Mouse (Mus musculus) midbrain, embryonic 12.5 days (tissue): ENCODE measurements around the gene Icmt. TPM values are rescaled to one million over a fixed set of nuclear protein-coding genes. Genes with fewer than 3 reads are reported as not detected.

Experiments
- ATAC-seq: fragments of 200-750 bp; cut with Nextera tagmentation; 2 replicates; pipeline ENCODE4 v1.8.0; 2017; ENCODE audit warnings: low read depth, moderate TSS enrichment, moderate library complexity; ENCODE audit not compliant: low FRiP score
- H3K27ac ChIP-seq: fragments of 300-500 bp; sonication (generic); replicated peaks from 2 replicates; pipeline ENCODE4 v1.5.1; 2016; ENCODE audit warnings: mild to moderate bottlenecking
- H3K27me3 ChIP-seq: fragments of 300-500 bp; sonication (generic); 2 replicates; pipeline ENCODE4 v1.6.1; 2016; ENCODE audit warnings: mild to moderate bottlenecking
- H3K36me3 ChIP-seq: fragments of 300-500 bp; sonication (generic); 2 replicates; pipeline ENCODE4 v1.6.1; 2016
- H3K4me1 ChIP-seq: fragments of 300-500 bp; sonication (generic); 2 replicates; pipeline ENCODE4 v1.6.1; 2016
- H3K4me2 ChIP-seq: fragments of 300-500 bp; sonication (generic); replicated peaks from 2 replicates; pipeline ENCODE4 v1.6.1; 2016; ENCODE audit warnings: mild to moderate bottlenecking, moderate library complexity
- H3K4me3 ChIP-seq: fragments of 300-500 bp; sonication (generic); 2 replicates; pipeline ENCODE4 v1.5.1; 2016; ENCODE audit warnings: mild to moderate bottlenecking
- H3K9ac ChIP-seq: fragments of 300-500 bp; sonication (generic); replicated peaks from 2 replicates; pipeline ENCODE4 v1.6.1; 2016; ENCODE audit warnings: mild to moderate bottlenecking, moderate library complexity
- H3K9me3 ChIP-seq: fragments of 300-500 bp; sonication (generic); 2 replicates; pipeline ENCODE4 v1.6.1; 2016; ENCODE audit warnings: mild to moderate bottlenecking
- WGBS: fragments of 180-500 bp; shearing (Covaris S2); methylation state at CpG from one replicate; pipeline ENCODE4 v1.1.7; 2016; 5-methylcytosine and 5-hydroxymethylcytosine counted together
- polyA plus RNA-seq: library from polyadenylated mRNA; unstranded; fragments of >200 nt; fragmentation: Nextera tagmentation; extraction: Ambion mirVana; gene quantifications from 2 replicates; pipeline ENCODE4 v1.2.1, GENCODE M21; 2016

Icmt gene
- polyA plus RNA-seq, 1 experiment from 2014 or later = 22.6 TPM

DNA sequence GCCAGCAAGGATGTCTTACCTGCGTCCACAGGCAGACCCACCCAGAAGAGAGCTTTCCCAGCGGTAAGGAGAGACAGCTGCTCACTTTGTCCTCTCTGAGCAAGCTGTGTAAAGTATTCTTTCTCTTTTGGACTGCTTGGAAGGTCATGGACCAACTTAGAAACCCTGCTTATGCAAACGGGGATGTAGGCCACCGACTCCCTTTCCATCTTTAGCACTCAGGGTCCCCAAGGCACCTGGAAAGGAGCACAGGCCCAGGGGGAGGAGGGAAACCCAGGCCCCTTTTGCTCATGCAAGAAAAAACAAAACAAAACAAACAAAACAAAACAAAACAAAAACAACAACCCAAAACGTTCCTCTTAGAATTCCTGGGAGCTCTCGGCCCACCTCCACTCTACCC lies 5.5 kb upstream of the Icmt start, which contains the start of gene Hes3:
Hes3 (minus strand) TSS at position 101 of the 400 bp plus-strand sequence.
- Histone ChIP-seq H3K9ac (peak within 1 kb of the TSS; percentile 48), H3K4me2 (peak within 1 kb of the TSS; percentile 56), H3K36me3 (no peaks in the 10 kb centered on the region), H3K27me3 (peaks cover 96% of the 10 kb centered on the region), H3K27ac (peak within 1 kb of the TSS; percentile 61), H3K9me3 (no peaks in the 10 kb centered on the region), H3K4me3 (peak within 1 kb of the TSS; percentile 28), H3K4me1 (peaks cover 69% of the 10 kb centered on the region)
- 6% methylated on average over 6 of the region's 6 CpGs for WGBS
- ATAC-seq = no peak

DNA sequence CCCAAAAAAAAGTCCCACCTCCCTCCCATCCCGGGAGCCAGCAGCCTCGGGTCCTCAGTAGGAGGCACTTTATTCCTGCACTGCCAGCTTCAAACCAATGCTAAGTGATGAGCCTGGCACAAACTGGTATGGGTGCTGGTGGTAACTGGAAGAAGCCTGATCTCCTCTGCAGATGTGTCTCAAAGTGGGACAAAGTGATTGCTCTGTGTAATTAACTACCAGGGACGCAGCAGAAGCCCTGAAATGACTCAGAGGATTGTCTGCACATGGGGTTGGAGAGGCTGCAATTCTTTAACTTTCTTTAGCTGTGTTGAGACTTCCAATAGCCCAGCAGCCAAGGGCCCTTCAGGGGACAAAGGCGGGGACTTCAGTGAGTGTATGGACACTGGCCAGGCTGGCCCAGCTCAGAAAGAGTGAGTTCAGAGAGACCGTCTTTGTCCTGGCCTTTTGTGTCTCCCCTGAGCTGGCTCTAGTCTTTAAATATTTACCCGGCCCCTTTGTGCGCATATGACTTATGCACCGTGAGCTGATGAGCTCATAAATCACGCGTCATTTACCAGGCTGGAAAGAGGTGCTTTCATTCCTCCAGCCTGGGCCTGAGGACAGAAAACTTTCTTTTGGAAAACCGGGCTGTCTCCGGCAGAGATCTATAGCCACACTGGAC lies 4.8 kb upstream of the Icmt start:
- peaks cover 89% of the 10 kb centered on the region for H3K27me3 ChIP-seq
- ATAC-seq = no peak
- H3K36me3 ChIP-seq = no peaks in the 10 kb centered on the region
- H3K9me3 ChIP-seq = no peaks in the 10 kb centered on the region
- peaks cover 64% of the 10 kb centered on the region for H3K4me1 ChIP-seq
- H3K27ac ChIP-seq = no peak overlapping the region
- no peak overlapping the region for H3K4me3 ChIP-seq
- peak overlapping the region; percentile 22 for H3K4me2 ChIP-seq
- H3K9ac ChIP-seq = 0 out of 2 replicates have a peak overlapping the region, but pooled peaks have one; percentile 20
- WGBS = 8% methylated on average over 12 of the region's 12 CpGs

- H3K27me3 ChIP-seq = peaks cover 80% of the 10 kb centered on the region
- H3K9me3 ChIP-seq = no peaks in the 10 kb centered on the region
- no peak overlapping the region for H3K4me2 ChIP-seq
- WGBS = 62% methylated on average over 10 of the region's 10 CpGs
- H3K4me3 ChIP-seq = no peak overlapping the region
- H3K36me3 ChIP-seq = no peaks in the 10 kb centered on the region
- ATAC-seq = no peak
- H3K27ac ChIP-seq = no peak overlapping the region
- H3K9ac ChIP-seq = no peak overlapping the region
- peaks cover 68% of the 10 kb centered on the region for H3K4me1 ChIP-seq
Observed at GRCm38 (mm10) chr4:152294188-152294929, 2.7 kb upstream of the Icmt start.

- peaks cover 54% of the 10 kb centered on the region for H3K4me1 ChIP-seq
Observed at GRCm38 (mm10) chr4:152295916-152296315, 1.1 kb upstream of the Icmt start.

DNA sequence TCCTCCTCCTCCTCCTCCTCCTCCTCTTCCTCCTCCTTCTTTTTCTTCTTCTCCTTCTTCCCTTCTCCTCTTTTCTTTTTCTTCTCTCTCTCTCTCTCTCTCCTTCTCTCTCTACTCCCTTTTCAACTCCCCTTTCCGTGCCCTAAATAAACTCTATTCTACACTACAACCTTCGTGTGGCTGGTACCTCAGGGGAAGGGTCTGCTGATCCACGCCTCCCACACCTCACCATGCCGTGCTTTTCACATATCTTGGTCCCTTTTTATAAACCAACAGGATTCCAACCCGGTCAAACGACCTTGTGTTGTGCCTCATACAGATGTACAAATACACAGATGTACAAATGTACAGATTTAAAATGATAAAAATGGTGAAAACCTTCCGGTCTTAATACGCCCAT lies 656 bp upstream of the Icmt start:
- Histone ChIP-seq H3K9ac (peak overlapping the region; percentile 52; the same call in 1 of the 2 replicates), H3K4me3 (peak overlapping the region; percentile 81), H3K27ac (no peak overlapping the region), H3K9me3 (no peaks in the 10 kb centered on the region), H3K36me3 (peaks cover 18% of the 10 kb centered on the region), H3K4me1 (peaks cover 49% of the 10 kb centered on the region), H3K27me3 (peaks cover 61% of the 10 kb centered on the region), H3K4me2 (peak overlapping the region; percentile 98)
- ATAC-seq = no peak
- 18% methylated on average over 8 of the region's 8 CpGs for WGBS

More at GRCm38 (mm10) chr4:152295916-152296315, 1.1 kb upstream of the Icmt start:
- no peak for ATAC-seq
- Histone ChIP-seq H3K4me2 (no peak overlapping the region), H3K4me3 (no peak overlapping the region), H3K27ac (no peak overlapping the region), H3K27me3 (peaks cover 65% of the 10 kb centered on the region), H3K9me3 (no peaks in the 10 kb centered on the region), H3K36me3 (peaks cover 13% of the 10 kb centered on the region), H3K9ac (no peak overlapping the region)
- WGBS = 63% methylated on average over 4 of the region's 4 CpGs

DNA sequence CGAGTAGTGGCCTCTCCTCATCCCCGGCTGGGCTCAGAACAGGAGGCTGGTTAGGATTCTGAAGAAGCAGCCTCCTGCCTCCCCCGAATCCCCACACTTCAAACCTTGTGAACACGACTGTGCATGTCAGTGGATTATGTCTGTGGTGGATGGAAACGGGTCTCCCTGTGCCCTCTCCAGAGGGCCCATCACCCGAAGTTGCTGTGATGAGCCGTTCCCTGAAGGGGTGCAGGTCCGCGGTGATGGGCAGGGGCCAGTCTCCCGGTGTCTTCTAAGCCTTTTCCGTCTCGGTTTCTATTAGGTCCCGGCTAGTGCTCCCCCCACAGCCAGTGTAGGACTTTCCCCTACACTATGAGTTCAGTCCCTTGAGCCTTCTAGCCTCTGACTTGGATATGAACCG lies 1.8 kb downstream of the Icmt start:
- Histone ChIP-seq H3K4me3 (0 out of 2 replicates have a peak overlapping the region, but pooled peaks have one; percentile 81), H3K27me3 (peaks cover 36% of the 10 kb centered on the region), H3K36me3 (peaks cover 42% of the 10 kb centered on the region), H3K9ac (peak overlapping the region; percentile 37), H3K4me1 (peaks cover 25% of the 10 kb centered on the region), H3K4me2 (peak overlapping the region; percentile 98), H3K27ac (no peak overlapping the region), H3K9me3 (no peaks in the 10 kb centered on the region)
- ATAC-seq = no peak
- WGBS = 82% methylated on average over 14 of the region's 14 CpGs

- peaks cover 20% of the 10 kb centered on the region for H3K4me1 ChIP-seq
- 92% methylated on average over 8 of the region's 8 CpGs for WGBS
- no peak for ATAC-seq
Observed at GRCm38 (mm10) chr4:152300375-152300774, 3.3 kb downstream of the Icmt start.

DNA sequence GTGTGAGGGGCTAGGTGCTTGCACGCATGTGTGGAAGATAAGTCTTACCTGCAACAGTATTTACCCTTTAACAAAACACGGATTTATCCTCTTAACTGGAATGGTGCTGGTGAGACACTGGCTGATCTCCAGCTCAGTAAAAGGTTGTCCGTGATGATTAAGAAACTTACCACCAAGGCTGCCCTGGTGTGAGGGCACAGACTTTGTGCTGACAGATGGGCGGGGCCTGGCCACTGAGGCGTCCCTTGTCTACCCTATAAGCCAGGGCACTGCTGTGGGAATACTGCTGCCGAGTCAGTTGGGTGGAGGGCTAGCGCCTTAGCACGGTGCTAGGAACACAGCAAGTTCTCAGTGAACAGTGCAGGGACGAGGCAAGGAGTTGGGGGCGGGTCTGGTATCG lies 5.0 kb downstream of the Icmt start:
- Histone ChIP-seq H3K27ac (no peak overlapping the region), H3K4me2 (no peak overlapping the region), H3K4me3 (no peak overlapping the region), H3K4me1 (peaks cover 16% of the 10 kb centered on the region), H3K9ac (no peak overlapping the region), H3K27me3 (peaks cover 10% of the 10 kb centered on the region), H3K36me3 (peaks cover 58% of the 10 kb centered on the region), H3K9me3 (no peaks in the 10 kb centered on the region)
- WGBS = 67% methylated on average over 11 of the region's 11 CpGs
- ATAC-seq = no peak

More at GRCm38 (mm10) chr4:152300375-152300774, 3.3 kb downstream of the Icmt start:
- H3K4me2 ChIP-seq = no peak overlapping the region
- H3K9ac ChIP-seq = no peak overlapping the region
- no peak overlapping the region for H3K27ac ChIP-seq
- H3K27me3 ChIP-seq = peaks cover 20% of the 10 kb centered on the region
- no peak overlapping the region for H3K4me3 ChIP-seq
- H3K9me3 ChIP-seq = no peaks in the 10 kb centered on the region
- peaks cover 57% of the 10 kb centered on the region for H3K36me3 ChIP-seq

DNA sequence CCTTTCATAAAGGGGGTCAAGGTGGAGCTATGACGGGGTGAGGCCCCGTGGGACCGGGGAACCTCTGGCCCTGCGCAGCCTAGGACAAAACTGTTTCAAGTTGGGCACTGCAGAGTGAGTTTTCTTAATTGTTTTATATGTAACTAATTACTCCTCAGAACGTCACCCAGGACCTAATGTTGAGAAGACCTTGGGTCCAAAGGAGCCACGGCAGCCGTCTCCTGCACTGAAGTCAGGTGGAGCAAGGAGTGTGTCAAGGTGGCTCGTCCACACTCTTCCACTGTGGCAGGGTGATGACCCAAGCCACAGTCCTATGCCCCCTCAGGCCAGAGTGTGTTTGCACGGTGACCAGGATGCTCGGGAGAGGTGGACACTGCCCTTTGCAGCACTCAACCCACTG lies 6.1 kb downstream of the Icmt start:
- WGBS = 93% methylated on average over 10 of the region's 10 CpGs
- H3K27ac ChIP-seq = no peak overlapping the region
- no peak for ATAC-seq
- no peak overlapping the region for H3K4me3 ChIP-seq
- H3K9ac ChIP-seq = no peak overlapping the region
- H3K4me1 ChIP-seq = peaks cover 10% of the 10 kb centered on the region
- no peak overlapping the region for H3K4me2 ChIP-seq
- H3K9me3 ChIP-seq = no peaks in the 10 kb centered on the region
- peaks cover 9% of the 10 kb centered on the region for H3K27me3 ChIP-seq
- peaks cover 58% of the 10 kb centered on the region for H3K36me3 ChIP-seq

DNA sequence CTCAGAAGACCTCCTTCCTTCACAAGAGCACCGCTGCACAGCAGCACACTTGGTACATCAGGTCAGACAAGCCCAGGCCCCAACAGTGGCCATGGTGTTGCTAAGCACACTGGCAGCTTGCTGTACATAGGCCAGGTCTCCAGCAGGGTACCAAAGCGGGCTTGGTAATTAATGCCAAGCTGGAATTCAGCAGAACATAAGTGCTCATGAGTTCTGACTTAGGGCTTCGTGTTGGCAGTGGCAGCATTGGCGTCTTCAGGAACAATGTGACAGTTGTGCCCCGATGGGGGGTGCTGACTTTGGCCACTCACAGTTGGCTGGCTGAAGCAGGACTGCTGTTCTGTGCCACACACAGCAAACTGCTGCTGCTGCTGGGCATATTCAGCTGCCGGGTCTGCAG lies 7.7 kb downstream of the Icmt start:
- H3K4me1 ChIP-seq = no peaks in the 10 kb centered on the region
- H3K9me3 ChIP-seq = no peaks in the 10 kb centered on the region
- H3K36me3 ChIP-seq = peaks cover 62% of the 10 kb centered on the region
- peaks cover 5% of the 10 kb centered on the region for H3K27me3 ChIP-seq
- H3K27ac ChIP-seq = no peak overlapping the region
- H3K4me3 ChIP-seq = no peak overlapping the region
- no peak overlapping the region for H3K9ac ChIP-seq
- H3K4me2 ChIP-seq = no peak overlapping the region
- ATAC-seq = no peak
- WGBS = 91% methylated on average over 6 of the region's 6 CpGs

DNA sequence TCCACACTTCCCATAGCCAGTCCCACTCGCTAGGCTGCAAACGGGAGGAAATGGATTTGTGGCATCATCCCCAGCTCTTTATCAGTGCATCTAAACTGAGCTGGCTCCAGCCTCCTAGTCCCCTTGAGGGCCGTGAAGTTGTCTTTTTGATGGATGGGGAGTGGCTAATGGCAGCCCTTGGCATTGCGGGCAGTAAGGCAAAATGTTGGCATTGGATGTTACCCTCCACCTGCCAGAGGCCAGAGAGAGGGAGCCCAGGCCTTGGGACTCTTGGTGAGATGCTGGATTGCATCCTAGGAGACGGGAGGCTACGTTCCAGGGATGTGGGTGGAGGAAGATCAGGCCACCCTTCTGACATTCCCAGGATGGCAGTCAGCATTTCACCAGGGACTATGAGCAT lies 9.0 kb downstream of the Icmt start:
- Histone ChIP-seq H3K27ac (no peak overlapping the region), H3K36me3 (peaks cover 49% of the 10 kb centered on the region), H3K4me1 (no peaks in the 10 kb centered on the region), H3K9me3 (no peaks in the 10 kb centered on the region), H3K4me2 (no peak overlapping the region), H3K27me3 (peaks cover 18% of the 10 kb centered on the region), H3K9ac (no peak overlapping the region), H3K4me3 (no peak overlapping the region)
- ATAC-seq = no peak
- 91% methylated on average over 6 of the region's 6 CpGs for WGBS

GRCm38 (mm10) chr4:152307542-152307941 lies 10.5 kb downstream of the Icmt start:
- peaks cover 34% of the 10 kb centered on the region for H3K36me3 ChIP-seq
- no peak overlapping the region for H3K4me2 ChIP-seq
- H3K4me1 ChIP-seq = 0 out of 2 replicates have a peak, but pooled peaks cover under 1% of the 10 kb centered on the region
- ATAC-seq = no peak
- WGBS = 82% methylated on average over 9 of the region's 9 CpGs
- no peak overlapping the region for H3K4me3 ChIP-seq
- H3K27ac ChIP-seq = no peak overlapping the region
- H3K27me3 ChIP-seq = peaks cover 33% of the 10 kb centered on the region
- no peak overlapping the region for H3K9ac ChIP-seq
- no peaks in the 10 kb centered on the region for H3K9me3 ChIP-seq
